Mouse (Mus musculus) natural killer cell, adult 2 months (primary cell): Measurements from ENCODE around the gene Cfap97d2.

ENCODE experiments used
- DNase-seq, 2 experiments: peaks; one replicate each; pipeline ENCODE4 v3.0.0; 2022; ENCODE audit warnings: low spot score in 2 of 2

Cfap97d2 gene

DNA sequence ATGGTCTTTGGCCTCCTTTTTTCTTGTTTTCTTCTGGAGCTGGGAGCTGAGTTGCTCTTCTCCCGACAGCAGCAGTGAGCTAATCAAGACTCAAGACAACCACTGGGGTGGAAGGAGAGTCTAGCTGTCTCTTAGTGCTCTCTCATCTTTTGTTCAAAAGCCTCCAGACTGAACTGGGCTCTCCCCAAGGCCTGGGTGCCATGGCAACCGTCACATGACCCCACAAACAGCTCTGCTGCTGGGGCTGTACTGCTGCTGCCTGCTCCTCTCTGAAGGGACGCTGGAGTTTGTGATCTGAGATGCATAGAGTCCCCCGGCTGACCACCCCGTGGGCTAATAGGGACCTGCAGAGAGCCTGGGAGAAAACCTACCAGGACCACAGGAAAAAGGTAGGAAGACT, at the start of gene Cfap97d2:
TSS of gene Cfap97d2 (plus strand) at position 222 of the 400 bp plus-strand sequence.
- DNase-seq, result peak; percentile 63 to 66

GRCm38 (mm10) chr8:13657479-13657878, 48.2 kb upstream of the Cfap97d2 start:
- no peak for DNase-seq

DNA sequence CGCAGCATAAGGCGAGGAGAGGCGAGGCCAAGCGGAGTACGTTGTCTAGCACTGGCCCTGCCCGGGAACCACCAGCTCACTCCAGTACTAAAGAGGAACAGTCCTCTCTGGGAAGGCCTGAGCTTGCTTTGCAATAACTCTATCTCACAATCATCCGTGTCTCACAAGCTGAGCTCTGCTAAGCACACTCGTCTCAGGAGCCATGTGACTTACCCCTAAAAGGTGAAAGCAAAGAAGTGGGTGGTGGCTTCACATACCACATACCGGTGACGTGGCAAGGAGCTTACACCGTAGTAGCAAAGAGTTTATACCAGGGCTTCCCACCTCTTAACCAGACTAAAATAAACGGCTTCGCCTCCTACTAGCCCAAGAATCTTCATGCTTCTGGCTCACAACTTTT, 45.4 kb upstream of the Cfap97d2 start:
- DNase-seq, result peak; percentile 54 to 69

DNA sequence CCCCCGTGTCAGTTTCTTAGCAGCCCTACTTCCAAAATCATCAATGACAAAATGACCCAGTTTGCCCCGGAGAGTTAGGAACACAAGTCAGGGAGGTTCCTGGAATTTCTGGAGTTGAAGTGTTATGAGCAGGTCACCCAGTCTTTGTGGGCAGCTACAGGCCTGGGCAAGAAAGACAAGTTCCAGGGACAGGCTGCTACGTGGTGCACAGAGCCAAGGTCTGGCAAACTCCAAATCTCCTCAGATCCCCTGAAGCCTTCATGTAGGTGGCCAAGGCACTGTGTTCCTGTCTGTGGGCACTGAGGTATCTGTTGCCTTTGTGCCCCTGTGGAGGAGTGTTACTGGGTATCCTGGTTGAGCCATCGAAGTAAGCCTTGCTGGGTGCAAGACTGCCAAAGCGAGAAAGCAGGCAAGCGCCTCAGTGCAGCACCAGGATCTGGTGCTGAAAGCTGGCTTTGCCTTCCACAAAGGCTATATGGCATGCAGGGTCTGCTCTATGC, 40.9 kb upstream of the Cfap97d2 start:
- DNase-seq, result no peak

GRCm38 (mm10) chr8:13665538-13665937, 40.2 kb upstream of the Cfap97d2 start:
- no peak for DNase-seq

DNA sequence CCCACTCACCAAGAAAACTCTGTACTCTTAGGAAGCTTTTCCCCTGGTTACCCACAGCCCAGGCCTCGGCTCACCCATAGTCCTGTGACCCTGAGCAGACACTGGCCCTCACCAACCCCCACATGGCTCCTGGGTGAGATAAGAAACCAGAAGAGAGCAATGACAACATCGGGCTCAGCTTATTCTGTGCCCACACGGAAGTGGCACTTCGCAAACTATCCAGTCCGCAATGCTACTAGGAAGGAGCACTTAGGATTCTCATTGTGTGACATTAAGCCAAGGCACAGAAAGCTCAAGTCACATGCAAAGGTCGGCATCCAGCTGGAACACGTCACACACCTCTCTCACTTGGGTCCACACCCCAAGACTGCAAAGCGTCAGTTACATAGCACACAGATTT, 39.7 kb upstream of the Cfap97d2 start:
- DNase-seq, result no peak

DNA sequence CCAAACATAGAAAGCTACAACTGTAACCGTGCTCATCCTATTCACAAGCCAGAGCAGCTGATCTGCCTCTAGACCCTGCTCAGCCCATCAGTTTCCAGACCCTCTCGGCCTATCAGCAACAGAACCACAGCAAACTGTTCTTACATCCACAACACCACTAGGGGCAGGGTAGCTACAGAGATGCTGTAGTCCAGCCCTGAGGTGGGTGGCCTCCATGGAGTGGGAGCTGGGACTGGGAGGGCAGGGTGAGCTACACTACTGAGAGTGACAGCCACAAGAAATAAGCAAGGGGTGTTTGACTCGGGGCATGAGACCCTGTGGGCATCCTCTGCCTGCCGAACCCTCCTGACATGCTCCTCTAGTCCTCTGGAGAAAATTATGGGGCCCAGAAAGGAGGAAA, 37.8 kb upstream of the Cfap97d2 start:
- DNase-seq, result no peak

DNA sequence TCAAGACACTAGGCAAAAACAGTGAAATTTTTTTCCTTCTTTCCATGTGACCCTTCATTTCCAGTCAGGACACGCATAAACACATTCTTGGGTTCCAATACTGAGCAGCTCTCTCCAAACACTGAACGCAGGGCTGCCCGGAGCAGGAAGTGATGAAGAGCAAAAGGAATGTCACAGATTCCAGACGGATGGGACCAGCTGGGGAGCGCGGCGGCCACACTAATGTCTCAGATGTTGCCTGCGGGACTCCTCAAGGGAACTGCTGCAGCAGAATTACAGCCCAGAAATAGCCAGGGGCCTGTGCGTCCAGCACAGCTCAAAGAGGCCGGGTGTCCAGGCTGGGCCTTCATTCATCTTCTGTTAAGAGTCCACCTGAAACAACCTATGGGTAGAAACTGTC, 37.3 kb upstream of the Cfap97d2 start:
- DNase-seq, result no peak

DNA sequence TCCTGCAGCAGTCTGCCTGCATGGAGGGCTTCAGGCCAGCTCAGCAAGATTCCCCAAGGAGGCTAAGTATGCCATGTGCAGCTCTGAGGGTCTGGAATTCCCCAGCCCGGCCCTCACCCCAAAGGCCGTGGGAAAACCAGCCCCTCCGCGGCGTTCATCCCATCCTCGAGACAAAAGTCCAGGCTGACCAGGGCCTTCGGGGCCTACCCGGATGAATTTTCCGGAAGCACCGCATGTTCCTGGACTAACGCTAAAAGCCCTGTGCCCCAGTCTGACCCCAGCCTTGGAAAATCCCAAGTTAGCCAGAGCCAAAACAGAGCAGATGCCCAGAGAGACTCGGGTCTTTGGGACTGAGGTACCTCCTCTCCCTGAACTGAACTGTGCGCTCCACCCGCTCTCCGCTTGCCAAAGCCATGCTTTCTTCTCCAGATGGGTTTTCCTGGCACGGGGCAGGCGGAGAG, 35.6 kb upstream of the Cfap97d2 start:
- no peak for DNase-seq

GRCm38 (mm10) chr8:13671246-13672003, 34.3 kb upstream of the Cfap97d2 start:
- DNase-seq, result no peak

DNA sequence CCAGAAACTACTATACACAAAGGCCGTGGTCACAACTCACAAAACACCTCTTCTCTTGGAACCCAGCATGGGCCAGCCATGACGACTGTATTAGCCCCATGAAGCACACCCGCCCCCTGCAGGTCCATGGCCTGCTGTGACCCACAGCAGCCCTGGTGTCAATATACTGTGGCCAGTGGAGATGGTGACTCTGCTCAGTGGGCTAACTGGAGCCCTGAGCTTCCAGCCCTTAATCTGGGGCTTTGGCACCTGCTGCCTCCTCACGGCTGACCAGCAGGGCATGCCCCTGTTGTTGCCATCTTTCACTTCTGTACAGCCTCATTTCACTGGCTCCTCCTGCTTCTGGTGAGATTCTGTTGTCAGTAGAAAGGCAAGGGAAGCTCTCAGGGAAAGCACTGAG, 32.5 kb upstream of the Cfap97d2 start:
- DNase-seq, result peak; percentile 59 to 70

DNA sequence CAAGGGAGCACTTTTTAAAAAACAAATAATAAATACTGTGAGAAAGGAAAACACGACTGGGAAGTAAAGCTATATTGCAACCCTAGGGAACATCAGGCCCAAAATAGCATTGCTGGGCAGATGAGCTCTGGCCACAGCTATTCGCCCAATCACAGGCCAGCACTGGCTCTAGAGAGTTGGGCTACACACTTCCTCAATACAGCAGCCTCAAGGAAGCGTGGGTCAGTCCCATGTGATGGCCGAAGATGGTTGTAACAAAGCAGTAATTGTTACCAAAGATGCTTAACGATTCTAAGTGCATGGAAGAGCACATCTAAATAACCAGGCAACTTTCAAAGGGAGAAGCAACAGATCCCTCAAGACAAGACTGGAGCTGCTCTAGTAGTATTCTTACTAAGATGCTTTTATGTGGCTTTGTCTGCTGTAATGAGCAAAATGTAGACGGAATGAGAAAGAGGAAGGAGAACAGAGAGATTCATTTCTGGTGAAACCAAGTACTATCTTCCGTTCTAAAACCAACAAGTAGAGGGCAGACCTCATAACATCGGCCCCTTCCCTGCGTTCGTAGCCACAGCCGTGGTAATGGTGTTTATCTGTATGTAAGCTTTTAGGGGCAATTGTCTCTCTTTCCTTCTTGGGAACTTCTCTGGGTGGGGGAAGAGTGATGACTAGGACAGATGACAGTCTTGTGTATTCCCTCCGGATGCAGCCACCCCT, 31.2 kb upstream of the Cfap97d2 start:
- peak in 1 of 2 experiments; percentile 52 for DNase-seq

DNA sequence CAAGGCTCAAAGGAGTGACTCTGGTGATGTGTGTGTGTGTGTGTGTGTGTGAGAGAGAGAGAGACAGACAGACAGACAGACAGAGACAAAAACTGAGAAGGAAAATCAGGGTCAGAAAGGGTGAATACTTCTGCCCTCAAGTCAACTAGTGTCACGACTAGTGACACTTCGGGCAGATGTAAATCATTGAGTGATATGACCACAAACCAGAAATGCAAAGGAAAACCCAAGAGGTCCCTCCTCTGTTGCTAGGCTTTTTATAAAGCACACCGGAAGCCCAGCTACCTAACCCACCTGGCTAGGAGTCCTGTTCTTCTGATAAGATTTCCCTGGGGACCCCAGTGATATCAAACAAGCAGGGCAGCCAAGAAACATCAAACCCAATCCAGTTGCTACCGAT, 30.6 kb upstream of the Cfap97d2 start:
- peak; percentile 33 to 49 for DNase-seq

- DNase-seq, result no peak
Measured at GRCm38 (mm10) chr8:13675524-13675923, 30.2 kb upstream of the Cfap97d2 start.

DNA sequence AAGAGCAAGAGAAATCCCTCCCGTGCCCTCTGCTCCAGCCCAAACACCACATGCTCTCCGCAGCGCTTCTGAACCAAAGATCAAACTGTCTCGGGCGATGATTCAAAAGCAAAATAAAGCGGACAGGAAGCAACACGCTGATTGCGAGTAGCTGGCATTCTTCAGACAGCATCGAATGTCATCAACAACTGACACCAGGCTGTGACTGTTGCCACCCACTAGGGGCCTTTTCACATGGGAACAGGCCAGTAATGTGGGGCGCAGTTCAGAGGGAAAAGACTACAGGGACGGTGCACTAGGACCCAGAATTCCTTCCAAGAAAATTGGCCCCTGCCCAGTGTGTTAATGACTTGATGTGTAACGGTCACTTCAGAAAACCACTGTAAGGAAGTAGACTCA, 29.4 kb upstream of the Cfap97d2 start:
- DNase-seq, result peak; percentile 71 to 76

- DNase-seq, result peak; percentile 58 to 66
Measured at GRCm38 (mm10) chr8:13676701-13677412, 28.8 kb upstream of the Cfap97d2 start.

DNA sequence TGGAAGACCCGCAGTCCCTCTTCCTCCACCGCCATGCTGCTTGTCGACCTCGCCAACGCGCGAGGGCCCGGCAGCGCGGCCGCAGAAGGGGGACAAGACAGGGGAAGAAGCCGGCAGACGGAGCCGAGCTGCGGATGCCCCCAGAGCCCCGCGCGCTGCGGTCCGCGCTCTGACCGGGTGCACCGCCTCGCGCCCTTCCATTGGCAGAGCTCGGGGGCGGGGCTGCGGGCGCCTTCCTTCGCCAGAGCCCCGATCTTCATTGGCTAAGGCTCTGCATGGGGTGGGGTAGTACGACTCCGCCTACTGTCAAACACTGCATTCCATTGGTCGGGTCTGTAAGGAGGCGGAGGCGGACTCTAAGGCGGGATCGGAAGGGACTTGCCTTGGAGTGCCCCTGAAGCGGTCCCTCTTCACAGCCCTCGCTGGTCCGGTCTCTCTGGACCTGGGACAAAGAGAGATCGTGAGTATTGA, 28.2 kb upstream of the Cfap97d2 start, which contains the start of gene Rasa3:
TSS of gene Rasa3 (minus strand) at position 191 of the 471 bp plus-strand sequence.
- peak; percentile 93 to 95 for DNase-seq

GRCm38 (mm10) chr8:13678182-13678581, 27.5 kb upstream of the Cfap97d2 start:
- DNase-seq, result peak; percentile 56 to 67

DNA sequence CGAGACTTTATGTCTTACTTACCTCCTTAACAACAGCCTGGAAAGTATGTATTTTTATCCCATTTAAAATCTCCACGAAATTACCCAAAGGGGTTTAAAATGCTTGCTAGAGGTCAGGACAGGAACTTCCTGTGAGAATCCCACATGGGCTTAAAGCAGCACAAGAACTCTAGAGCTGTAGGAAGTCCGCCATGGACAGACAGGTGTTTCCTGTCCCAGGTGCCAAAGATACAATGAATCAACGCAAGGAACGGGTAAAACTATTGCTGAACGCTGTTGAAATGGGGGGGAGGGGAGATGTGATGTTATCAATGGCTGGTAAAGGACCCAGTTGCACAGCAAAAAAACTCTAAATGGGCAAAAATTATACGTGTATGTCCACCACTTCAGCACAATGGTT, 21.6 kb upstream of the Cfap97d2 start:
- no peak for DNase-seq

GRCm38 (mm10) chr8:13685674-13686314, 19.9 kb upstream of the Cfap97d2 start:
- DNase-seq, result peak in 1 of 2 experiments; percentile 77

- peak; percentile 85 to 88 for DNase-seq
Measured at GRCm38 (mm10) chr8:13686426-13686825, 19.3 kb upstream of the Cfap97d2 start.
